Mouse (Mus musculus) thymus, adult 2 months (tissue): Measurements from ENCODE around the gene Islr. TPM values are rescaled to one million over a fixed set of nuclear protein-coding genes. Genes with fewer than 3 reads are reported as not detected.
A peak's percentile ranks its signal among the peaks of the same experiment; 100 is the strongest.

ENCODE experiments used
- DNase-seq: peaks from one replicate; pipeline ENCODE4 v3.0.0; 2021
- H3K27ac ChIP-seq: fragments of 200-500 bp; 2 replicates; pipeline ENCODE4 v1.5.1; 2012; ENCODE audit warnings: low read length, control low read depth; ENCODE audit not compliant: control insufficient read depth, insufficient read depth
- H3K27me3 ChIP-seq: fragments of 200-500 bp; 2 replicates; pipeline ENCODE4 v1.6.1; 2012; ENCODE audit warnings: mild to moderate bottlenecking, low read length, moderate library complexity, mixed read lengths; ENCODE audit not compliant: control insufficient read depth, insufficient read depth
- H3K36me3 ChIP-seq: fragments of 200-500 bp; 2 replicates; pipeline ENCODE4 v1.6.1; 2012; ENCODE audit warnings: mild to moderate bottlenecking, low read length, moderate library complexity; ENCODE audit not compliant: control insufficient read depth, insufficient read depth
- H3K4me1 ChIP-seq: fragments of 200-500 bp; replicated peaks from 2 replicates; pipeline ENCODE4 v1.6.1; 2012; ENCODE audit warnings: low read length; ENCODE audit not compliant: control insufficient read depth, insufficient read depth
- H3K4me3 ChIP-seq: fragments of 200-500 bp; 2 replicates; pipeline ENCODE4 v1.5.1; 2012; ENCODE audit warnings: mild to moderate bottlenecking, low read length, control low read depth, moderate library complexity; ENCODE audit not compliant: control insufficient read depth, insufficient read depth
- CTCF ChIP-seq: fragments of 200-500 bp; IDR thresholded peaks from 2 replicates; pipeline ENCODE4 v1.5.1; 2012; ENCODE audit warnings: mild to moderate bottlenecking, control low read depth, low read length, moderate library complexity, borderline replicate concordance; ENCODE audit not compliant: control insufficient read depth, poor library complexity, insufficient read depth; ENCODE audit errors: extremely low read depth
- POLR2A ChIP-seq: fragments of 200-500 bp; IDR thresholded peaks from 2 replicates; pipeline ENCODE4 v1.6.1; 2012; ENCODE audit warnings: mild to moderate bottlenecking, low read length, control low read depth, moderate library complexity; ENCODE audit not compliant: control insufficient read depth, poor library complexity, insufficient read depth; ENCODE audit errors: extremely low read depth
- WGBS: fragments of 180-500 bp; shearing (Covaris S2); methylation state at CpG from one replicate; pipeline ENCODE4 v1.1.7; 2018; 5-methylcytosine and 5-hydroxymethylcytosine counted together
- polyA plus RNA-seq: library from polyadenylated mRNA; depleted of rRNA; stranded (reverse); fragments of >200 nt; gene quantifications from 2 replicates; pipeline ENCODE4 v1.2.3, GENCODE M21; 2012

Gene Islr
- polyA plus RNA-seq, 1 experiment, result 32.2 TPM

DNA sequence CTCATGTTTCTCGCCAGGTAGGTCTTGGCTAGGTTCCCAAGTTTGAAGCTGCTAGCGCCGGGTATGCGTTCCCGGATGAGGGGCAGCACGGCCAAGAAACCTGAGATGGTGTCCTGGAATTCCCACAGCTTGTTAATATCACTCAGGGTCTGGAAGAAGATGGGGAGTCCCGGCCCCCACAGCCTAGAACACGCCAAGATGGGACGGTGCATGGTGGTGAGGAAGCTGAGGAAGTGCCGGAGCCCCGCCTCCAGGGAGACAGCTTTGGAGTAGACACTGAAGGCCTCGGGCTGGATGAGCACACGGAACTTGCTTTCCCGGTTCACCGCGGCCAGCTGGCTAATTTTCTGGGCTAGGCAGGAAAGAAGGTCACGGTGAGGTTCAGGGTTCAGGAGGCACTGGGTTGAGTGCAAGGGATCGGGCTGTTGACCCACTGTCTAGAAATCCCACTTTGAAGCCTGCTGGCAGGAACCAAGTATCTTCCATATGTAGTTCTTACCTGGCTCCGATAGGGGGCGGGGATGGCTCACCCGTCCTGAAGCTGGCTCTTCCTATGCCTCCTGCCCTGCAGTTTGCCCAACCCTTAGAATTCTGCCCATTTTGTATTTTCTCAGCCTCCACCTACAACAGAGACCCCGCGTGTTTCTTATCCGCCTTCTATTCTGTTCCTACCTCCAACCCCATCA lies 16.3 kb upstream of the Islr start:
- Histone ChIP-seq H3K4me3 (no peak overlapping the region), H3K36me3 (peaks cover 14% of the 10 kb centered on the region), H3K4me1 (no peaks in the 10 kb centered on the region), H3K27me3 (no peaks in the 10 kb centered on the region), H3K27ac (no peak overlapping the region)
- no peak for TF ChIP-seq POLR2A
- TF ChIP-seq CTCF, result no peak
- peak; percentile 53 for DNase-seq
- 85% methylated on average over 24 of the region's 24 CpGs for WGBS

- H3K4me1 ChIP-seq, result peaks cover 6% of the 10 kb centered on the region
- 96% methylated on average over 3 of the region's 3 CpGs for WGBS
- no peak overlapping the region for H3K4me3 ChIP-seq
- H3K27me3 ChIP-seq, result no peaks in the 10 kb centered on the region
- peaks cover 14% of the 10 kb centered on the region for H3K36me3 ChIP-seq
- no peak overlapping the region for H3K27ac ChIP-seq
- DNase-seq, result no peak
- TF ChIP-seq POLR2A (no peak), CTCF (no peak)
Observed at GRCm38 (mm10) chr9:58218539-58218938, 14.4 kb upstream of the Islr start.

DNA sequence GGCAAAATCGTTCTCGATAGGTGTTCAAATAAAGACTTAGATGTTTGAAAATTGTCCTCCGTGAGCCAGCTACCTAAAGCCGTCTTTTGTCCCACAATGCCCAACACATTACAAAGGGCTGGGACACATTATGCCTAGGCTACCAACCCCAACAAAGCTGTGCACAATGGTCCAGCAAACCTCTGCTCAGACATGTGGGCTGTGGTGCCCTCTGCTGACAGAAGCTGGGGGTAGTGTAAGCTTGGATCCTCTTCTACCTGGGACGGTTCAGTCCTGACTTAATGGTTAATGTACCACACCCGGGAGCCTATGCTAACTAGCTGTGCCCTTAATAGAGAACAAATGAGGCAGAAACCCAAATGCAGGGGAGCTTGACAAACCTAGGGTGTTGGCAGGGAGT lies 12.3 kb upstream of the Islr start:
- Histone ChIP-seq H3K4me1 (peaks cover 10% of the 10 kb centered on the region), H3K36me3 (peaks cover 9% of the 10 kb centered on the region), H3K27me3 (no peaks in the 10 kb centered on the region), H3K27ac (no peak overlapping the region), H3K4me3 (no peak overlapping the region)
- TF ChIP-seq POLR2A (no peak), CTCF (no peak)
- peak; percentile 33 for DNase-seq
- 71% methylated on average over 6 of the region's 6 CpGs for WGBS

DNA sequence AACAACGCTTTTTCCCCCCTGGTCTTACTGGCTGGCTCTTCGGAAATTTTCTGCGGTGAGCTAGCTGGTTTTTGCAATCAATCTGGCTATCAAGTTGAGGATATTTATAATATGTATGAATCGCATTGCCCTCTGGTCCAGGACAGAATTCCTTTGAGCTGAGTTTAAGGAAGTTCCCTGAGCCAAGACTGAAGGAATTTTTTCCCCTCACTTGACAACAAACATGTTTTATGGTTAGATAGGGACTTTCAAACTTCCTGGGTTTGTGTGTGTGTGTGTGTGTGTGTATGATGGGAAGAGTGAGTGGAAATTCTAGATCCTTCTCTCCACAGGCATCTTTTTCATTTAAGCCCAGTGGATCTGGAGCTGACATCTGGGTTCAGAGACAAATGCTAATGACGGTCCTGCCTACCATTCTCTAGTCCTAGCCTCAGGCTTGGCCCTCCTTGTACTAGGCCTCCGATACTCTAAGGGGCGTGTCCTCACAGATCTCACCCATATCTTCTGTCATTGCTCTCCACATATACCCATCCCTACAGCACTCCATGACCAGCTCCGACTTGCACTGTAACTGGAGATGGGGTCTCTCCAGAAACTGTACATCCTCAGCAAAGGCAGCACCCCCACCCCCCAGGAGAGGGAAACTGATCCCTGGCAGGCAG lies 10.5 kb upstream of the Islr start:
- WGBS, result 67% methylated on average over 8 of the region's 8 CpGs

GRCm38 (mm10) chr9:58213865-58214264 lies 9.8 kb upstream of the Islr start:
- Histone ChIP-seq H3K36me3 (no peaks in the 10 kb centered on the region), H3K27me3 (no peaks in the 10 kb centered on the region), H3K27ac (no peak overlapping the region), H3K4me3 (no peak overlapping the region), H3K4me1 (peaks cover 10% of the 10 kb centered on the region)
- DNase-seq, result no peak
- no peak for TF ChIP-seq CTCF
- TF ChIP-seq POLR2A, result no peak
- WGBS, result 2% methylated on average over 5 of the region's 5 CpGs

More for the DNA sequence above, 10.5 kb upstream of the Islr start:
- TF ChIP-seq CTCF, result no peak
- no peak for TF ChIP-seq POLR2A
- Histone ChIP-seq H3K4me1 (peaks cover 10% of the 10 kb centered on the region), H3K36me3 (peaks cover 3% of the 10 kb centered on the region), H3K27me3 (no peaks in the 10 kb centered on the region), H3K4me3 (no peak overlapping the region), H3K27ac (no peak overlapping the region)
- no peak for DNase-seq

GRCm38 (mm10) chr9:58213377-58213776 lies 9.3 kb upstream of the Islr start:
- Histone ChIP-seq H3K4me3 (no peak overlapping the region), H3K36me3 (no peaks in the 10 kb centered on the region), H3K4me1 (peaks cover 10% of the 10 kb centered on the region), H3K27me3 (no peaks in the 10 kb centered on the region), H3K27ac (no peak overlapping the region)
- no peak for DNase-seq
- 68% methylated on average over 5 of the region's 5 CpGs for WGBS
- TF ChIP-seq CTCF (no peak), POLR2A (no peak)
